Mouse (Mus musculus) heart, embryonic 13.5 days (tissue): ENCODE results near the gene Gsap. TPM values are rescaled to one million over a fixed set of nuclear protein-coding genes. Genes with fewer than 3 reads are reported as not detected.
A peak's percentile ranks its signal among the peaks of the same experiment; 100 is the strongest.
"Not testable (repeated sequence)": the region's sequence is repeated elsewhere in the genome, so short reads cannot be mapped to it uniquely, and the experiment has no call there.

Experiments
- ATAC-seq: fragments of 200-750 bp; cut with Nextera tagmentation; 2 replicates; pipeline ENCODE4 v1.8.0; 2017; ENCODE audit warnings: moderate TSS enrichment; ENCODE audit not compliant: insufficient number of reproducible peaks, low FRiP score, low TSS enrichment; ENCODE audit errors: extremely low read depth
- H3K27ac ChIP-seq: fragments of 300-500 bp; sonication (generic); replicated peaks from 2 replicates; pipeline ENCODE4 v1.5.1; 2015; ENCODE audit warnings: moderate library complexity, mild to moderate bottlenecking, inconsistent platforms
- H3K27me3 ChIP-seq: fragments of 300-500 bp; sonication (generic); replicated peaks from 2 replicates; pipeline ENCODE4 v1.6.1; 2015; ENCODE audit warnings: mild to moderate bottlenecking, inconsistent platforms
- H3K36me3 ChIP-seq: fragments of 300-500 bp; sonication (generic); 2 replicates; pipeline ENCODE4 v1.6.1; 2015; ENCODE audit warnings: mild to moderate bottlenecking, inconsistent platforms
- H3K4me1 ChIP-seq: fragments of 300-500 bp; sonication (generic); 2 replicates; pipeline ENCODE4 v1.6.1; 2015; ENCODE audit warnings: inconsistent platforms
- H3K4me2 ChIP-seq: fragments of 300-500 bp; sonication (generic); 2 replicates; pipeline ENCODE4 v1.6.1; 2015; ENCODE audit warnings: inconsistent platforms, mild to moderate bottlenecking, moderate library complexity
- H3K4me3 ChIP-seq: fragments of 300-500 bp; sonication (generic); 2 replicates; pipeline ENCODE4 v1.5.1; 2015; ENCODE audit warnings: moderate library complexity, mild to moderate bottlenecking, inconsistent platforms
- H3K9ac ChIP-seq: fragments of 300-500 bp; sonication (generic); 2 replicates; pipeline ENCODE4 v1.6.1; 2015; ENCODE audit warnings: inconsistent platforms, mild to moderate bottlenecking, moderate library complexity
- H3K9me3 ChIP-seq: fragments of 300-500 bp; sonication (generic); 2 replicates; pipeline ENCODE4 v1.6.1; 2016; ENCODE audit warnings: inconsistent platforms
- WGBS: fragments of 180-500 bp; shearing (Covaris S2); methylation state at CpG from one replicate; pipeline ENCODE4 v1.1.7; 2015; ENCODE audit warnings: mixed read lengths; 5-methylcytosine and 5-hydroxymethylcytosine counted together
- polyA plus RNA-seq: library from polyadenylated mRNA; unstranded; fragments of >200 nt; fragmentation: Nextera tagmentation; extraction: Ambion mirVana; gene quantifications from 2 replicates; pipeline ENCODE4 v1.2.1, GENCODE M21; 2015

Gsap gene
- polyA plus RNA-seq, 1 experiment from 2014 or later, result 0.55 TPM

GRCm38 (mm10) chr5:21183046-21183445 is 3.0 kb upstream of the Gsap start:
- not testable (repeated sequence) for ATAC-seq, H3K9ac ChIP-seq, H3K27ac ChIP-seq, H3K27me3 ChIP-seq, H3K4me3 ChIP-seq, H3K4me2 ChIP-seq, H3K36me3 ChIP-seq
- peaks cover 10% of the 10 kb centered on the region for H3K9me3 ChIP-seq
- peaks cover 15% of the 10 kb centered on the region; the same call in 1 of the 2 replicates for H3K4me1 ChIP-seq
- WGBS, result 45% methylated on average over 2 of the region's 2 CpGs

- peak overlapping the region; percentile 80; the same call in 1 of the 2 replicates for H3K9ac ChIP-seq
- ATAC-seq, result no peak
- 13% methylated on average over 4 of the region's 4 CpGs for WGBS
These were observed 766 bp downstream of the Gsap start for GRCm38 (mm10) chr5:21186821-21187220.

GRCm38 (mm10) chr5:21188435-21188834 is 2.4 kb downstream of the Gsap start:
- WGBS, result 34% methylated on average over 3 of the region's 3 CpGs
- H3K4me2 ChIP-seq, result no peak overlapping the region

More at GRCm38 (mm10) chr5:21186821-21187220, 766 bp downstream of the Gsap start:
- Histone ChIP-seq H3K4me2 (peak overlapping the region; percentile 84), H3K27me3 (peaks cover 4% of the 10 kb centered on the region), H3K4me3 (peak overlapping the region; percentile 65), H3K9me3 (no peaks in the 10 kb centered on the region; the same call in 1 of the 2 replicates), H3K36me3 (no peaks in the 10 kb centered on the region), H3K27ac (no peak overlapping the region), H3K4me1 (peaks cover 15% of the 10 kb centered on the region; the same call in 1 of the 2 replicates)

GRCm38 (mm10) chr5:21189036-21189435 is 3.0 kb downstream of the Gsap start:
- Histone ChIP-seq H3K4me1 (peaks cover 15% of the 10 kb centered on the region; the same call in 1 of the 2 replicates), H3K36me3 (no peaks in the 10 kb centered on the region), H3K4me3 (no peak overlapping the region), H3K9me3 (peaks cover 7% of the 10 kb centered on the region), H3K27me3 (peaks cover 4% of the 10 kb centered on the region), H3K4me2 (no peak overlapping the region), H3K9ac (no peak overlapping the region), H3K27ac (no peak overlapping the region)
- ATAC-seq, result no peak
- 62% methylated on average over 1 of the region's 1 CpGs for WGBS

More at GRCm38 (mm10) chr5:21188435-21188834, 2.4 kb downstream of the Gsap start:
- H3K4me3 ChIP-seq, result no peak overlapping the region
- no peaks in the 10 kb centered on the region for H3K36me3 ChIP-seq
- no peak overlapping the region for H3K27ac ChIP-seq
- H3K27me3 ChIP-seq, result peaks cover 4% of the 10 kb centered on the region
- H3K9ac ChIP-seq, result no peak overlapping the region
- H3K9me3 ChIP-seq, result peaks cover 1% of the 10 kb centered on the region
- no peak for ATAC-seq
- H3K4me1 ChIP-seq, result peaks cover 15% of the 10 kb centered on the region; the same call in 1 of the 2 replicates

- no peak for ATAC-seq
- H3K4me1 ChIP-seq, result peaks cover 15% of the 10 kb centered on the region; the same call in 1 of the 2 replicates
- 73% methylated on average over 3 of the region's 3 CpGs for WGBS
- H3K9ac ChIP-seq, result no peak overlapping the region
- peaks cover 4% of the 10 kb centered on the region for H3K27me3 ChIP-seq
- H3K9me3 ChIP-seq, result peaks cover 8% of the 10 kb centered on the region
- no peak overlapping the region for H3K4me2 ChIP-seq
- no peaks in the 10 kb centered on the region for H3K36me3 ChIP-seq
- no peak overlapping the region for H3K4me3 ChIP-seq
- H3K27ac ChIP-seq, result no peak overlapping the region
These were observed 3.4 kb downstream of the Gsap start for GRCm38 (mm10) chr5:21189460-21189859.

- no peaks in the 10 kb centered on the region for H3K9me3 ChIP-seq
- H3K4me3 ChIP-seq, result no peak overlapping the region
- WGBS, result 54% methylated on average over 1 of the region's 1 CpGs
- no peak overlapping the region for H3K9ac ChIP-seq
- H3K4me2 ChIP-seq, result no peak overlapping the region
- H3K27ac ChIP-seq, result no peak overlapping the region
- H3K4me1 ChIP-seq, result peaks cover 6% of the 10 kb centered on the region; the same call in 1 of the 2 replicates
- H3K36me3 ChIP-seq, result no peaks in the 10 kb centered on the region
- no peaks in the 10 kb centered on the region for H3K27me3 ChIP-seq
- no peak for ATAC-seq
These were observed 17.4 kb downstream of the Gsap start for GRCm38 (mm10) chr5:21203504-21203903.

GRCm38 (mm10) chr5:21204157-21204556 is 18.1 kb downstream of the Gsap start:
- no peak overlapping the region for H3K4me2 ChIP-seq
- H3K9me3 ChIP-seq, result no peaks in the 10 kb centered on the region
- H3K27me3 ChIP-seq, result no peaks in the 10 kb centered on the region
- peaks cover 6% of the 10 kb centered on the region; the same call in 1 of the 2 replicates for H3K4me1 ChIP-seq
- H3K36me3 ChIP-seq, result no peaks in the 10 kb centered on the region
- 82% methylated on average over 3 of the region's 3 CpGs for WGBS
- no peak overlapping the region for H3K27ac ChIP-seq
- no peak overlapping the region for H3K9ac ChIP-seq
- no peak overlapping the region for H3K4me3 ChIP-seq
- ATAC-seq, result no peak

GRCm38 (mm10) chr5:21206014-21206413 is 20.0 kb downstream of the Gsap start:
- H3K4me1 ChIP-seq, result peaks cover 6% of the 10 kb centered on the region; the same call in 1 of the 2 replicates
- no peaks in the 10 kb centered on the region for H3K9me3 ChIP-seq
- no peak overlapping the region for H3K4me3 ChIP-seq
- H3K9ac ChIP-seq, result no peak overlapping the region
- 40% methylated on average over 4 of the region's 4 CpGs for WGBS
- ATAC-seq, result no peak
- no peak overlapping the region for H3K4me2 ChIP-seq
- H3K36me3 ChIP-seq, result no peaks in the 10 kb centered on the region
- no peaks in the 10 kb centered on the region for H3K27me3 ChIP-seq
- no peak overlapping the region for H3K27ac ChIP-seq

- Histone ChIP-seq H3K9ac (no peak overlapping the region), H3K27ac (no peak overlapping the region), H3K4me2 (no peak overlapping the region), H3K27me3 (no peaks in the 10 kb centered on the region), H3K9me3 (no peaks in the 10 kb centered on the region), H3K4me1 (peaks cover 2% of the 10 kb centered on the region; the same call in 1 of the 2 replicates), H3K4me3 (no peak overlapping the region), H3K36me3 (no peaks in the 10 kb centered on the region)
- WGBS, result 71% methylated on average over 1 of the region's 1 CpGs
- no peak for ATAC-seq
These were observed 25.4 kb downstream of the Gsap start for GRCm38 (mm10) chr5:21211406-21211805.

- H3K27ac ChIP-seq, result no peak overlapping the region
- H3K4me2 ChIP-seq, result no peak overlapping the region
- H3K36me3 ChIP-seq, result no peaks in the 10 kb centered on the region
- WGBS, result 66% methylated on average over 3 of the region's 3 CpGs
- peaks cover 7% of the 10 kb centered on the region for H3K4me1 ChIP-seq
- no peaks in the 10 kb centered on the region for H3K27me3 ChIP-seq
- H3K9ac ChIP-seq, result no peak overlapping the region
- ATAC-seq, result no peak
- no peak overlapping the region for H3K4me3 ChIP-seq
- no peaks in the 10 kb centered on the region for H3K9me3 ChIP-seq
These were observed 26.9 kb downstream of the Gsap start for GRCm38 (mm10) chr5:21212933-21213332.

- Histone ChIP-seq H3K9ac (no peak overlapping the region), H3K4me3 (no peak overlapping the region), H3K4me2 (no peak overlapping the region), H3K27ac (no peak overlapping the region), H3K27me3 (no peaks in the 10 kb centered on the region), H3K36me3 (no peaks in the 10 kb centered on the region), H3K9me3 (no peaks in the 10 kb centered on the region), H3K4me1 (peaks cover 7% of the 10 kb centered on the region)
- ATAC-seq, result no peak
- 71% methylated on average over 5 of the region's 5 CpGs for WGBS
These were observed 27.7 kb downstream of the Gsap start for GRCm38 (mm10) chr5:21213801-21214200.
